Mouse (Mus musculus): ENCODE results near the gene Mgat5. TPM values are rescaled to one million over a fixed set of nuclear protein-coding genes. Genes with fewer than 3 reads are reported as not detected.

Gene Mgat5
- polyA plus RNA-seq, 1 experiment from 2014 or later: 5.5 TPM

DNA sequence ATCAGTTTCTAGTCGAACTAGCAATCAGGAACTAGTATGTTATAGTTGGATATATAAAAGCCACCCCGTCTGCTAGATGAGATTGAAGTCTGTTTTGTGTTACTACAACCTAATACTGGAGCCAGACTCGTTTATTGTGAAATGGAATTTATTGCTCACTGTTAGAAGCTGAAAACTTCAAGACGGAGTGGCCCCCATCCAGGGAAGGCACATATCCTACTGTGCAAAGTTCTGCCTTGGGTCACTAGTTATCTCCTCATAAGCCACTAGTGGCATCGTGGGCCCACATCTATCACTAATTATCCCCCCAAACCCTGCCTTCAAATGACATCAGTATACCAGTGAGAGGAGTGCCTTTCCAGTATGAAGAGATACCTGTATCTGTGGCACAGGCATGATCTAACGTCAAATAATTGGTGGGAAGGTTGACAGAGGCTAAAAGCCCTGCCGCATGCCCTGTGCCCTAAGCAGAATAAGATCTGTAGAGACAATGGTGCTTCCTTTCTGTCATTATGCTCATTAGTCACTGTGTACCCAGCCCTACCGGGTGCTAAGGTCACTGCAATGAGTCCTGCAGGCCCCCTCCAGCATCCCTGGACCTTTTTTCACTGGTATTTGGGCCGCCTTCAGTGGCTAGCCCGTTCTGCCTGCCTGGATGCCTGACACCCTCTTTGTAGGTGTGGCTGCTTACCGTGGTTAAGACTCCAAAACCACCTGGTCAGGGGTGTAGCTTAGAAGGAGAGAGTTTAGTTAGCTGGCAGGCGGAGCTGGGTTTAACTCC lies 191.9 kb downstream of the Mgat5 start:
- Histone ChIP-seq H3K4me1 (peaks cover 21% of the 10 kb centered on the region), H3K27ac (no peak overlapping the region), H3K27me3 (ENCODE audit: poor library complexity, severe bottlenecking) (no peaks in the 10 kb centered on the region), H3K36me3 (replicated peaks) (peaks cover 48% of the 10 kb centered on the region), H3K4me3 (no peak overlapping the region), H3K9me3 (peaks cover under 1% of the 10 kb centered on the region; the same call in 1 of the 2 replicates)
- 80% methylated on average over 12 of the region's 12 CpGs for WGBS
- DNase-seq (ENCODE audit: extremely low spot score, low spot score): no peak

DNA sequence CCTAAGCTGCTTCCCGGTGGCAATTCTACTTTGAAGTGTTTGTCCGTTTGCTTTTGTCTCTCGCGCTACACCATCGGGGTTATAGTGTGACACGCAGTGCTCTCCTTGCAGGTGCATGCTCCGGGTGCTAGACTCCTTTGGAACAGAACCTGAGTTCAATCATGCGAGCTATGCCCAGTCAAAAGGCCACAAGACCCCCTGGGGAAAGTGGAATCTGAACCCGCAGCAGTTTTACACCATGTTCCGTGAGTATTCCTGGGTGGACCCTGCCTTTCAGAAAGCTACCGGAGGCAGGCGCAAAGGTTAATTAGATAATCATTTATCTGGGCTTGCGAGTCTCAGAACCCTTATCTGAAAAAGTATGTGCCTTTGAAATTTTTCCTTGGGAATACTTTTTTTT lies 192.6 kb downstream of the Mgat5 start:
- H3K4me3 ChIP-seq: no peak overlapping the region
- WGBS: 80% methylated on average over 13 of the region's 13 CpGs
- no peak overlapping the region for H3K27ac ChIP-seq
- H3K36me3 ChIP-seq (replicated peaks): peaks cover 47% of the 10 kb centered on the region
- no peak for DNase-seq (ENCODE audit: extremely low spot score, low spot score)
- H3K27me3 ChIP-seq (ENCODE audit: poor library complexity, severe bottlenecking): no peaks in the 10 kb centered on the region
- no peaks in the 10 kb centered on the region for H3K9me3 ChIP-seq
- H3K4me1 ChIP-seq: peaks cover 21% of the 10 kb centered on the region

GRCm38 (mm10) chr1:127398186-127398585 lies 193.4 kb downstream of the Mgat5 start:
- H3K9me3 ChIP-seq: no peaks in the 10 kb centered on the region
- peaks cover 21% of the 10 kb centered on the region for H3K4me1 ChIP-seq
- H3K4me3 ChIP-seq: no peak overlapping the region
- 97% methylated on average over 5 of the region's 5 CpGs for WGBS
- H3K27me3 ChIP-seq (ENCODE audit: poor library complexity, severe bottlenecking): no peaks in the 10 kb centered on the region
- no peak for DNase-seq (ENCODE audit: extremely low spot score, low spot score)
- no peak overlapping the region for H3K27ac ChIP-seq
- H3K36me3 ChIP-seq (replicated peaks): peaks cover 48% of the 10 kb centered on the region

GRCm38 (mm10) chr1:127400198-127400597 lies 195.4 kb downstream of the Mgat5 start:
- 67% methylated on average over 2 of the region's 2 CpGs for WGBS
- Histone ChIP-seq H3K4me1 (peaks cover 30% of the 10 kb centered on the region), H3K36me3 (replicated peaks) (peaks cover 41% of the 10 kb centered on the region), H3K4me3 (no peak overlapping the region), H3K27ac (no peak overlapping the region), H3K9me3 (no peaks in the 10 kb centered on the region), H3K27me3 (ENCODE audit: poor library complexity, severe bottlenecking) (no peaks in the 10 kb centered on the region)
- DNase-seq (ENCODE audit: extremely low spot score, low spot score): no peak

- H3K27ac ChIP-seq: no peak overlapping the region
- no peaks in the 10 kb centered on the region for H3K27me3 ChIP-seq (ENCODE audit: poor library complexity, severe bottlenecking)
- no peak for DNase-seq (ENCODE audit: extremely low spot score, low spot score)
- WGBS: 39% methylated on average over 6 of the region's 6 CpGs
- H3K36me3 ChIP-seq (replicated peaks): peaks cover 41% of the 10 kb centered on the region
- H3K4me1 ChIP-seq: peaks cover 30% of the 10 kb centered on the region
- H3K4me3 ChIP-seq: no peak overlapping the region
- no peaks in the 10 kb centered on the region for H3K9me3 ChIP-seq
These were observed 195.9 kb downstream of the Mgat5 start for GRCm38 (mm10) chr1:127400666-127401065.

- H3K27ac ChIP-seq: no peak overlapping the region
- no peak for DNase-seq (ENCODE audit: extremely low spot score, low spot score)
These were observed 199.8 kb downstream of the Mgat5 start for GRCm38 (mm10) chr1:127404655-127405054.

DNA sequence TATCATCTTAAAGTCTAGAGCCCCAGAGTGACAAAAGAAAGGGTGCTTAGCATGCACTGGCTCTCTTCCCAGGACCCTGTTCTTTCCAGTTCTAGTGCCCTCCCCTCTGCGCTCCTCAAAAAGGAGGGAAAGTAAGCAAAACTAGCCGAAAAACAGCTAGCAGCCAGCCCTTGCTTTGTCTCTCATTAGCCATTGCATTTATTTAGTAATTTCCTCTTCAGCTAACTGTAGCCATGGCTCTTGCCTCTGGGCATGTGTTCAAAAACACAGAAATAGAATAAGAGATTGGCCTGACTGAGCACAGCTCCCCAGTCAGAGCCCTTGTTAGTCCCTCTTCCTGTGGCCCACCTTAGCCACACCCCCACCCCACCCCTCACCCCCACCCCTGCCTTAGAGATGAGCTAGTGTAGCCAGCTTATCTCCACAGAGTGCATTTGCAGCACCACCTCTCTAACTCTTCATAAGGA lies 204.2 kb downstream of the Mgat5 start:
- H3K4me1 ChIP-seq: peaks cover 22% of the 10 kb centered on the region
- no peak for DNase-seq (ENCODE audit: extremely low spot score, low spot score)
- WGBS: 63% methylated on average over 2 of the region's 2 CpGs
- H3K9me3 ChIP-seq: no peaks in the 10 kb centered on the region
- H3K36me3 ChIP-seq (replicated peaks): peaks cover 18% of the 10 kb centered on the region
- H3K27me3 ChIP-seq (ENCODE audit: poor library complexity, severe bottlenecking): no peaks in the 10 kb centered on the region
- H3K27ac ChIP-seq: peak overlapping the region; percentile 40
- no peak overlapping the region for H3K4me3 ChIP-seq

More at GRCm38 (mm10) chr1:127404655-127405054, 199.8 kb downstream of the Mgat5 start:
- H3K4me1 ChIP-seq: peaks cover 30% of the 10 kb centered on the region
- 41% methylated on average over 3 of the region's 3 CpGs for whole genome bisulfite sequencing
- peaks cover 23% of the 10 kb centered on the region; the same call in 1 of the 2 replicates for H3K36me3 ChIP-seq (replicated peaks)
- no peaks in the 10 kb centered on the region for H3K9me3 ChIP-seq
- H3K4me3 ChIP-seq: no peak overlapping the region
- no peaks in the 10 kb centered on the region for H3K27me3 ChIP-seq (ENCODE audit: poor library complexity, severe bottlenecking)

GRCm38 (mm10) chr1:127409512-127409911 lies 204.7 kb downstream of the Mgat5 start:
- Histone ChIP-seq H3K9me3 (no peaks in the 10 kb centered on the region), H3K36me3 (replicated peaks) (peaks cover 19% of the 10 kb centered on the region), H3K4me3 (no peak overlapping the region), H3K27me3 (ENCODE audit: poor library complexity, severe bottlenecking) (no peaks in the 10 kb centered on the region), H3K4me1 (peaks cover 21% of the 10 kb centered on the region), H3K27ac (no peak overlapping the region)
- DNase-seq (ENCODE audit: extremely low spot score, low spot score): no peak
- 29% methylated on average over 5 of the region's 5 CpGs for WGBS

GRCm38 (mm10) chr1:127414500-127414899 lies 209.7 kb downstream of the Mgat5 start:
- WGBS: 71% methylated on average over 7 of the region's 7 CpGs
- DNase-seq (ENCODE audit: extremely low spot score, low spot score): no peak
- H3K27ac ChIP-seq: peak overlapping the region; percentile 44; the same call in 1 of the 2 replicates

GRCm38 (mm10) chr1:127415896-127416295 lies 211.1 kb downstream of the Mgat5 start:
- Histone ChIP-seq H3K9me3 (no peaks in the 10 kb centered on the region), H3K4me1 (peaks cover 46% of the 10 kb centered on the region), H3K4me3 (no peak overlapping the region), H3K27ac (no peak overlapping the region), H3K36me3 (replicated peaks) (peaks cover 51% of the 10 kb centered on the region), H3K27me3 (ENCODE audit: poor library complexity, severe bottlenecking) (no peaks in the 10 kb centered on the region)
- no peak for DNase-seq (ENCODE audit: extremely low spot score, low spot score)
- WGBS: 97% methylated on average over 1 of the region's 1 CpGs

More at GRCm38 (mm10) chr1:127414500-127414899, 209.7 kb downstream of the Mgat5 start:
- Histone ChIP-seq H3K27me3 (ENCODE audit: poor library complexity, severe bottlenecking) (no peaks in the 10 kb centered on the region), H3K9me3 (no peaks in the 10 kb centered on the region), H3K4me3 (no peak overlapping the region), H3K36me3 (replicated peaks) (peaks cover 51% of the 10 kb centered on the region), H3K4me1 (peaks cover 34% of the 10 kb centered on the region)

- H3K4me1 ChIP-seq: peaks cover 44% of the 10 kb centered on the region
- WGBS: 76% methylated on average over 1 of the region's 1 CpGs
- H3K27me3 ChIP-seq (ENCODE audit: poor library complexity, severe bottlenecking): no peaks in the 10 kb centered on the region
- DNase-seq (ENCODE audit: extremely low spot score, low spot score): no peak
- peaks cover 52% of the 10 kb centered on the region for H3K36me3 ChIP-seq (replicated peaks)
- H3K4me3 ChIP-seq: no peak overlapping the region
- no peak overlapping the region for H3K27ac ChIP-seq
- H3K9me3 ChIP-seq: no peaks in the 10 kb centered on the region
These were observed 212.2 kb downstream of the Mgat5 start for GRCm38 (mm10) chr1:127416971-127417370.

GRCm38 (mm10) chr1:127418916-127419575 lies 214.2 kb downstream of the Mgat5 start:
- peaks cover 36% of the 10 kb centered on the region for H3K36me3 ChIP-seq (replicated peaks)
- no peaks in the 10 kb centered on the region for H3K9me3 ChIP-seq
- H3K27ac ChIP-seq: peak overlapping the region; percentile 69
- H3K4me3 ChIP-seq: no peak overlapping the region
- H3K4me1 ChIP-seq: peaks cover 54% of the 10 kb centered on the region
- WGBS: 83% methylated on average over 4 of the region's 4 CpGs
- DNase-seq (ENCODE audit: extremely low spot score, low spot score): no peak
- H3K27me3 ChIP-seq (ENCODE audit: poor library complexity, severe bottlenecking): no peaks in the 10 kb centered on the region

GRCm38 (mm10) chr1:127419581-127419980 lies 214.8 kb downstream of the Mgat5 start:
- no peak for DNase-seq (ENCODE audit: extremely low spot score, low spot score)
- H3K9me3 ChIP-seq: no peaks in the 10 kb centered on the region
- H3K27me3 ChIP-seq (ENCODE audit: poor library complexity, severe bottlenecking): no peaks in the 10 kb centered on the region
- peak overlapping the region; percentile 69 for H3K27ac ChIP-seq
- no peak overlapping the region for H3K4me3 ChIP-seq
- H3K36me3 ChIP-seq (replicated peaks): peaks cover 35% of the 10 kb centered on the region
- WGBS: 57% methylated on average over 7 of the region's 7 CpGs
- peaks cover 54% of the 10 kb centered on the region for H3K4me1 ChIP-seq
